Mouse (Mus musculus) lung, postnatal 0 days (tissue): ENCODE measurements around the gene Zfp746.

Experiments
- CTCF ChIP-seq: IDR thresholded peaks from 2 replicates; pipeline ENCODE4 v1.5.1; 2016; ENCODE audit warnings: antibody characterized with exemption, mild to moderate bottlenecking
- EP300 ChIP-seq: IDR thresholded peaks from 2 replicates; pipeline ENCODE4 v1.6.1; 2016; ENCODE audit warnings: antibody characterized with exemption, mild to moderate bottlenecking, control low read depth

GRCm38 (mm10) chr6:48020006-48020405 lies 66.4 kb downstream of the Zfp746 start:
- TF ChIP-seq CTCF, result no peak
- no peak for TF ChIP-seq EP300
